Mouse (Mus musculus) mouse embryonic stem cell (cell line): Measurements from ENCODE around the gene Brap.

Source experiments
- in situ Hi-C, 2 experiments: fragments of 300-500 bp; cut with MboI; formaldehyde crosslinking; loops; 1 replicate in 1 of 2; 3 replicates in 1 of 2; pipeline ENCODE4 v1.14.3; 2019 to 2020; ENCODE audit warnings: low sequenced_read_pairs in 2 of 2, low pct_unique_long_range_greater_than_20kb in 1 of 2, mixed read lengths in 1 of 2; ENCODE audit not compliant: unreplicated experiment in 1 of 2

Gene Brap

DNA sequence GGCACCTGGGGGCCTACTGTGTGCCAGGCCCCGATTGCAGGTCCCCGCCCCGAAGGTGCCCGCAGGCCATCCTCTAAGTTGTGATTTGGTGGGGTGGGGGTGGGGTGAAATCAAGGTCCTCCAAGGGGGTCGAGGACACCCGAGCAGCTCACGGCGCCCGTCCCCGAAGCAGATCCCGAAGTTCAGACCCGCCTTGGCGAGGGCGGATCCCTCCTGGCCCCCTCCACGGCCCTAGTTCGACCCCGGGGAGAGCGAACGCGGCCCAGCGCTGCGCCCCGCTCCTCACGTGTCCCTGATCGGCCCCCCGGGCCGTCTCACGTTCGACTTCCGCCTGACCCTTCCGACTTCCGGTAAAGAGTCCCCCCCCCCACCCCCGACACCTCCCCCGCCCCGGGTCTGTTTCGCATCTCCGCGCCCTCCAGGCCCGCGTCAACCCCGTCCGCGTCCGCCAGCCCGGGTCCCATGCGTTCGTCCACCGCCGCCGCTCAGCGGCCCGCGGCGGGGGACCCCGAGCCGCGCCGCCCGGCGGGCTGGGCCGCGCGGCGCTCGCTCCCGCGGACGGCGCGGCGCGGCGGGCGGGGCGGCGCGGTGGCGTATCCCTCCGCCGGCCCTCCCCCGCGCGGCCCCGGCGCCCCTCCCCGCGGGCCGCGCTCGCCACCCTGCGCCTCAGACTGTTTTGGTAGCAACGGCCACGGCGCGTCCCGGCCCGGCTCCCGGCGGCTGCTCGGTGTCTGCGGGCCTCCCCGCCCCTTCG lies 51.0 kb downstream of the Brap start, which contains the start of gene Atxn2:
Gene Atxn2 (plus strand): TSS at position 164 of the 754 bp plus-strand sequence.
- in situ Hi-C loops = no loop called here

DNA sequence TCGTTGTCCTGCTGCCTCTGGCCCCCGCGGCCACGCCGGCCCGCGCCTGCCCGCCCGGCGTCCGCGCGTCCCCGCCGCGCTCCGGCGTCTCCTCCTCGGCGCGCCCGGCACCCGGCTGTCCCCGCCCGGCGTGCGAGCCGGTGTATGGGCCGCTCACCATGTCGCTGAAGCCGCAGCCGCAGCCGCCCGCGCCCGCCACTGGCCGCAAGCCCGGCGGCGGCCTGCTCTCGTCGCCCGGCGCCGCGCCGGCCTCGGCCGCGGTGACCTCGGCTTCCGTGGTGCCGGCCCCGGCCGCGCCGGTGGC lies 51.5 kb downstream of the Brap start:
- in situ Hi-C loops = no loop called here

DNA sequence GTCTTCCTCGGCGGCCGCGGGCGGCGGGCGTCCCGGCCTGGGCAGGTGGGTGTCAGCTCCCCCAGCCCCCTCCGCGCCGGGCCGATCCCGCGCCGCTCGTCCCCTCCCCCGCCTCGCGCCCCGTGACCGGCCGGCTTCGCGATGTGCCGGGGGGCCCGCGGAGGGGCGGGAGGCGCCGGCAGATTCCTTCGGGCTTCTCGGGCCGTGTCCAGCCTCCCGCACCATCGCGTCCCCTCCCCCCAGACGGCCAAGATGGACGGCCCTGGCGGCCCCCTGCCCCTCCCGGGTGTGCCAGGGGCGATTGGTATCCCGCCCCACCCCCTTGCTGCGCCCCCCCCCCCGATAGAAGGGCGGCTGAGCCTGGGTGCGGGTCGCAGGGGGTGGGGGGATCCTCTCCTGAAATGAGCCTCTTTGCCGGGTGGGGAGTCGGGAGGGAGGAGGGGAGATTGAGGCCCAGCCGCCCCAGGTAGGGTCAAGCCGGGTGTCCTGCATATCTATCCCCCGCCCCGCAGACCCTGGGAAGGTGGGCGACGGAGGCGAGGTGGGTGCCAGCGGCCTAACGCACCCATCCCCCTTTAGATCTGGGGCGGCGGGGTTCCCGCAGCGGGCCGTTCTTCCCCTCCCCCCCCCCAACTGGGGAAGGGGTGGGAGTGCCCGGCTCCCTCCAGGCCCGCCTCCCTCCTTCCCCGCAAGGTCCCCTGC lies 52.0 kb downstream of the Brap start:
- in situ Hi-C loops = no loop called here

DNA sequence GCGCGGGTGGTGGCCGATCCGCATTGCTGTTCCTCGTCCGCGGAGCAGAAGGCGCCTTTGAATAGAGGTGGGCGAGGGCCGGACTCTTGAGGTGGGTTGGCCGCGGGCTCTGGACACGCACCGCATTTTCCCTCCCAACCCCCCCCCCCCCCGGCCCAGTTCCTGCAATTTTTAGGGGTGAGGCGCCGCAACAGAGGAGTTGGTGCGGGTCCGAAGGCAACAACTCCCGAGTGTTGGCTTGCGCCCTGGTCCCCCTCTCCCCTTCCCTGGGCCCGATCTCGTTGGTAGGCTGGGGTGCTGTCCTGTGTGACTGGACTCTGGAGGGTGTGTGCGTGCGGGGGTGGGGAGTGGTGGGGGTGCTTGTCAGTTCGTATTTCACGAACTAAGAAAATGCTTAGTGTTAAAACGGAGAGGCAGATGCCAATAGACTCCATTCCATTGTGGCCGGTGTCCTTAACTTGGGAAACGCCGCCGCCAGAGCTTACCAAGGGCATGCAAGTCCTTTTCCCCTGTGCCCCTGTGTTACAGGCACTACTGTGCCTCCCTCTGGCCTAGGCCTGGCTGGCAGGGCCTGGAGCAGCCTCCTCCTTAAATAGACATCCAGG lies 52.7 kb downstream of the Brap start:
- in situ Hi-C loops = no loop called here

DNA sequence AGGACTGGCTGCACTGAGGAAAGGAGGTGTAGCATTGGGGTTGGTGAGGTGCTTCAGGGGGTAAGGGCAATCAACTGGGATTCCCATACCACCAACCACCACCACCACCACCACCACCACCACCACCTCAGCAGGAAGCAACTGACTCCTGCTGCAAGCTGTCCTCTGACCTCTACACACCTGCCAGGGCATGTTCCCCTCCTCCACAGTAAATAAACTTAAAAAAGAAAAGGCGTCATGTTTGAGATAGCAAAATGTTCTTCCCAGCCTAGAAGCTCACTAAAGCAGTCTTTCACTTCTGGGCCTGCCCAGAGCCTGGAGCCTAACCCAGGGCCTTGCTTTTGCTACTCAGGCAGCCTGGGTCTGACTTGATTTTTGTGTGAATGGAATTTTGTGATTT lies 54.0 kb downstream of the Brap start:
- in situ Hi-C loops = no loop called here

DNA sequence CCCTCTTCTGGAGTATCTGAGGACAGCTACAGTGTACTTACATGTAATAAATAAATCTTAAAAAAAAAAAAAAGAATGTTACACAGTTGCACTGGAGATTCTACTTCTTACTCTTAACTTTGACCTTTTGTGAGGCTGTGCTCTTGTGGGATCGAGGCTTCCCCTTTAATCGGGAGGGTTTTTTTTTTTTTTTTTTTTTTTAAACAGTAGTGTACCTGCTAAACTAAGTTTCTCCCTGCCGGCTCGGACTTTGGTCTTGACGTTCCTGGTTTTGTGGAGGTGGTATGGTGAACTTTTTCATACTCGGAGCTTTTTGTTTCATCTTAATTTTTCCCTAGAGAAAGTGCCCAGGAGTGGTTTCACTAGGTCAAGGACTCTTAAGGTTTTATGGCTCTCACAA lies 54.6 kb downstream of the Brap start:
- in situ Hi-C loops = no loop called here

- in situ Hi-C loops = no loop called here
Measured at GRCm38 (mm10) chr5:121718462-121718861, 58.1 kb downstream of the Brap start.

GRCm38 (mm10) chr5:121720888-121721585 lies 60.7 kb downstream of the Brap start:
- in situ Hi-C loops = no loop called here

DNA sequence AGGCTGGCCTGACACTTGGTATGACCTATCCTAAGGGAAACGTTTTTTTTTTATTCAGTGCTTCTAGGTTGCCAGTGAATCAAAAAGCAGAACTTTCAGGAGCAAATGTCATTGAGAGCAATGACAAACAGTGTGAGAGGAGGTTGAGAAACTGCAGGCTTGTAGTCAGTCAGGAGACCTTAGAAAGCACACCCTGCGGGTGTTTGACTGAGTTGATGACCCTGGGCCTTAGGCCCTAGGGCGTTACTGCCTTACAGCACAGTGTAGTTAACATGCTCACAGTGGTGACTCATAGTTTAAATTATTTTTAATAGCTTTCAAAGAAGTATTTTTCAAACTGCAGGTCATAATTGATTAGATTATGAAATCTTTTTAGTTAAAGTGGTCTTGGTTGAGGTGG lies 61.5 kb downstream of the Brap start:
- in situ Hi-C loops = no loop called here

- in situ Hi-C loops = no loop called here
Measured at GRCm38 (mm10) chr5:121724678-121725077, 64.3 kb downstream of the Brap start.

- in situ Hi-C loops = no loop called here
Measured at GRCm38 (mm10) chr5:121730057-121730456, 69.7 kb downstream of the Brap start.

GRCm38 (mm10) chr5:121736641-121737040 lies 76.3 kb downstream of the Brap start:
- in situ Hi-C loops = no loop called here
